Mouse (Mus musculus): ENCODE data around the gene Onecut3. TPM values are rescaled to one million over a fixed set of nuclear protein-coding genes. Genes with fewer than 3 reads are reported as not detected.

The Onecut3 gene
- polyA plus RNA-seq (2017; shearing (Covaris generic)) = not detected

GRCm38 (mm10) chr10:80494732-80495131, at the start of gene Onecut3:
TSS of gene Onecut3 (plus strand) at chr10:80494835.

GRCm38 (mm10) chr10:80538710-80539394, 44.2 kb downstream of the Onecut3 start, which contains the start of gene Atp8b3:
TSS of gene Atp8b3 (minus strand) at chr10:80539124.

GRCm38 (mm10) chr10:80561116-80561944, 66.7 kb downstream of the Onecut3 start, which contains the start of gene Rexo1:
TSS of gene Rexo1 (minus strand) at chr10:80561560.

Other genes starting within 250 kb of the Onecut3 start
- 347 TPM for gene Ndufs7, start 245.7 kb upstream of the Onecut3 start, polyA plus RNA-seq (2017; shearing (Covaris generic))
- 1.8 TPM for gene Gamt, start 233.8 kb upstream of the Onecut3 start, polyA plus RNA-seq (2017; shearing (Covaris generic))
- 40.9 TPM for gene Dazap1, start 233.3 kb upstream of the Onecut3 start, polyA plus RNA-seq (2017; shearing (Covaris generic))
- gene Rps15, start 202.4 kb upstream of the Onecut3 start, polyA plus RNA-seq (2017; shearing (Covaris generic)) = 1,130 TPM
- 0.33 TPM for gene Apc2, start 198.9 kb upstream of the Onecut3 start, polyA plus RNA-seq (2017; shearing (Covaris generic))
- 91.4 TPM for gene 2310011J03Rik, start 174.3 kb upstream of the Onecut3 start, polyA plus RNA-seq (2017; shearing (Covaris generic))
- gene Pcsk4, start 165.3 kb upstream of the Onecut3 start, polyA plus RNA-seq (2017; shearing (Covaris generic)) = 26.0 TPM
- gene Reep6, start 164.9 kb upstream of the Onecut3 start, polyA plus RNA-seq (2017; shearing (Covaris generic)) = not detected
- not detected for gene Adamtsl5, start 146.4 kb upstream of the Onecut3 start, polyA plus RNA-seq (2017; shearing (Covaris generic))
- not detected for gene Plk5, start 138.4 kb upstream of the Onecut3 start, polyA plus RNA-seq (2017; shearing (Covaris generic))
- 0.21 TPM for gene Mex3d, start 107.2 kb upstream of the Onecut3 start, polyA plus RNA-seq (2017; shearing (Covaris generic))
- 25.0 TPM for gene Mbd3, start 95.3 kb upstream of the Onecut3 start, polyA plus RNA-seq (2017; shearing (Covaris generic))
- 318 TPM for gene Uqcr11, start 88.0 kb upstream of the Onecut3 start, polyA plus RNA-seq (2017; shearing (Covaris generic))
- 15.8 TPM for gene Tcf3, start 61.2 kb upstream of the Onecut3 start, polyA plus RNA-seq (2017; shearing (Covaris generic))
- not detected for gene Atp8b3, start 44.3 kb downstream of the Onecut3 start, polyA plus RNA-seq (2017; shearing (Covaris generic))
- 38.4 TPM for gene Rexo1, start 66.7 kb downstream of the Onecut3 start, polyA plus RNA-seq (2017; shearing (Covaris generic))
- gene Klf16, start 82.5 kb downstream of the Onecut3 start, polyA plus RNA-seq (2017; shearing (Covaris generic)) = 0.87 TPM
- gene Abhd17a, start 95.5 kb downstream of the Onecut3 start, polyA plus RNA-seq (2017; shearing (Covaris generic)) = 23.8 TPM
- 128 TPM for gene Scamp4, start 108.0 kb downstream of the Onecut3 start, polyA plus RNA-seq (2017; shearing (Covaris generic))
- gene Adat3, start 108.0 kb downstream of the Onecut3 start, polyA plus RNA-seq (2017; shearing (Covaris generic)) = 5.2 TPM
- 6.8 TPM for gene Gm49322, start 111.2 kb downstream of the Onecut3 start, polyA plus RNA-seq (2017; shearing (Covaris generic))
- gene Csnk1g2, start 128.0 kb downstream of the Onecut3 start, polyA plus RNA-seq (2017; shearing (Covaris generic)) = 9.4 TPM
- 4.2 TPM for gene Btbd2, start 162.2 kb downstream of the Onecut3 start, polyA plus RNA-seq (2017; shearing (Covaris generic))
- gene Mknk2, start 183.3 kb downstream of the Onecut3 start, polyA plus RNA-seq (2017; shearing (Covaris generic)) = 15.4 TPM
- gene Mob3a, start 207.1 kb downstream of the Onecut3 start, polyA plus RNA-seq (2017; shearing (Covaris generic)) = 385 TPM
- gene Izumo4, start 207.3 kb downstream of the Onecut3 start, polyA plus RNA-seq (2017; shearing (Covaris generic)) = 188 TPM
- gene Ap3d1, start 247.4 kb downstream of the Onecut3 start, polyA plus RNA-seq (2017; shearing (Covaris generic)) = 34.9 TPM

All from CD4-positive, CD25-positive, alpha-beta regulatory T cell, adult 9 weeks (primary cell).